Mouse (Mus musculus): ENCODE data around the gene Atp5j.

Atp5j gene

GRCm38 (mm10) chr16:84835441-84835822 is at the start of gene Atp5j:
TSS of gene Atp5j (minus strand) at chr16:84835625.
- DNase-seq (ENCODE audit: inconsistent ontology term) = peak; percentile 92

GRCm38 (mm10) chr16:84884572-84884971 is 49.1 kb upstream of the Atp5j start:
- no peak for DNase-seq (ENCODE audit: inconsistent ontology term)

DNA sequence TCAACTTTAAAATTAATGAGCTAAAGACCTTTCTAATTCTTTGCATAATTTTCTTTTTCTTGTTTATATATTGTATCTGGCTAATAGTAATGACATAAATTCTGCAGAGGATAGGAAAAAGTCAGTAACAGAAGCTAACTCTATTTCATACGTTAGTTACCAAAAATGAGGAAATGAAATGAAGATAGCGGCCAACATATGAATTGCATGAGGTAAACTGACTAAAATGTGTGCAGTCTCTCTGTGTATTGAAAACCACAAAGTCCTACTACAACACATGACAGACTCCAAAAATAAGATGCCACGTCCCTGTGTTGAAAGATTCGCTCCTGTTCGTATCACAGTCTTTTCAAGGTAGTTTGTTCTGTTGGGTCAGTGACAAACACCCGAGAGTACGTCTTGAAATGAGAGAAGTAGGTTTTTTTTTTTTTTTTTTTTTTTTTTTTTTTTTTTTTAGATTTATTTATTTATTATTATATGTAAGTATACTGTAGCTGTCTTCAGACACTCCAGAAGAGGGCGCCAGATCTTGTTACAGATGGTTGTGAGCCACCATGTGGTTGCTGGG is 46.4 kb upstream of the Atp5j start:
- DNase-seq (ENCODE audit: inconsistent ontology term) = no peak

GRCm38 (mm10) chr16:84881168-84881567 is 45.7 kb upstream of the Atp5j start:
- no peak for DNase-seq (ENCODE audit: inconsistent ontology term)

GRCm38 (mm10) chr16:84879146-84879545 is 43.7 kb upstream of the Atp5j start:
- peak; percentile 40 for DNase-seq (ENCODE audit: inconsistent ontology term)

DNA sequence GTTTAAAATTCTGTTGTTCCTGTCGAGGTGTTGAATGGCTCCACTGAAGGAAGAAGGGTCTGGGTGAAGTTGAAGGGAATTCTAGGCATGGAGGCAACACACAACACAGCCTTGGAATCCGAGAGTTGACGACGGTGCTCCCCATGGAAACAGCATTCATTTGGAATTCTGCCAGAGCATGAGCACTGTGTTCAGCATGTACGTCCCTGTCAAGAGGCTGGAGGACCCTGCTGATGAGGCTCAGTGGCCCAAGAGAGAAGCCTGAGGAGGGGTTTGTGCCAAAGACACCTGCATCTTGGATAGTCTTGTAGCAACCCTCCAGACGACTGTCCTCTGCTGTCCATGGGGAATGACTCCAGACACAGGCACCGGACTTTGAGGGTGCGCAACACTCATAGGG is 40.7 kb upstream of the Atp5j start:
- no peak for DNase-seq (ENCODE audit: inconsistent ontology term)

DNA sequence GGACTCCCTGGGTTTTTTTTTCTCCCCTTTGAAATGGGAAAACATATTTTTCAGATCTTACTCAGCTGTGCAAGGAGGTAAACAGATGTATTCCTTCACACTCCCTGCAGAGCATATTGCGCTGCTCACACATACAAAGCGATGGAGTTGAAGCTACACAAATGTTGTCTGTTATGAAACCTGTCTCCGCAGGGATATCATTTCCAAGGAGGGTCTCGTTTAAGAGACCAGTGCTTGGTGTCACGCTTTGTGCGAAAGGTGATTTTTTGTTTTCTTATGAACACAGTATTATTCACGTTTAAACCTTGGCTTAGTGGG is 40.3 kb upstream of the Atp5j start:
- no peak for DNase-seq (ENCODE audit: inconsistent ontology term)

GRCm38 (mm10) chr16:84875012-84875717 is 39.7 kb upstream of the Atp5j start:
- DNase-seq (ENCODE audit: inconsistent ontology term) = no peak

- no peak for DNase-seq (ENCODE audit: inconsistent ontology term)
These were observed 38.4 kb upstream of the Atp5j start for GRCm38 (mm10) chr16:84873805-84874204.

DNA sequence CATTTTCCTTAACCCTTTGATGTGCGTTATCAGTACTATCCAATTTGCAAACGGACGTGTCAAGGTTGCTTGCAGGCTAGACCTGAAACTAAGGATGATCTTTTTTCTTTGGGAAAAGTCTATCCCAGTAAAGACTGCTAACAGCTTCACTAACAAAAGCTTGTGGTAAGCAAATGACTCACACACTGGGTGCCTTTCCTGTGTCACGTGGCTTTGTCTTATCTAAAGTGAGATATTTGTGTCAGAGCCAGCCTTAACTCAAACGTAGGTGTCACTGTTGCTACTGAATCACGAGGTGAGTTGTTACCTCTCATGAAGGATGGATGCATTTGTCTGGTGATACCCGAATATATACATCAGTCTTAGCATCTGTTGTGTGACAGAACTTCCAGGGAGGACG is 29.2 kb upstream of the Atp5j start:
- no peak for DNase-seq (ENCODE audit: inconsistent ontology term)

DNA sequence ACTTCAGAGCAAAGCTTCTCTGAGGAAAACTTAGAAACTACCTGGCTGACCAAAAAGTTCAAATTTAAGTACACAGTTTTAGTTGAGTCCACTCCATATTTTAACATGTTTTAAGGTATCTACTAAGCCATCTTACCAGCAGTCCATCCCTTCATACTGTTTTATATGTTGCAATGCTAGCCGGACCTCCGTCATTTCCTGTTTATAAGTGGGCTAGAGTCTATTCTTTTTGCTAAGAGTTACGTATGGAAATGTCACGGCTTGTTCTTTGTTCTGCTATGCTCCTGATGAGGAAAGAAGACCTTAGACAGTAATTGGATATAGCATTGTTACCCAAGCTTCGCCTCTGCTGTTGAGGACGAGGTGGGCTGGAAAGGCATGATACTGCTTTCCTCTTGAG is 18.1 kb upstream of the Atp5j start:
- no peak for DNase-seq (ENCODE audit: inconsistent ontology term)

DNA sequence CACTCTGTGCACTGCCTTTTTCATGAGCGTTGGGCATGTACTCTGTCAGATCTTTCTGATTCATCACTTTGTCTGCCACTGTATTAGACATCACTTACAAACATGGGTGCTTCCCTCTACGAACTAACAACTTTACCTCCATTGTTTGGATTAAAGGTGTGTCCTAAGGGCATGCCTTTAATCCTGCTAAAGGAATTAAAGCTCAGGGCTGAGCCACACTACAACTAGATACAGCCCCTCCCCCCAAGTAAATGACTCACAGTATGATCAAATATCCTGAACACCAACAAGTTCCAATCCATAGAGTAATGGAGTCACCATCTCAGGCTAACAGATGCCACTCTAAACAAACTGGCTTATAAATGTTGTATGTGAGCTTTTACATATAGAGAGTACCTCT is 3.2 kb upstream of the Atp5j start:
- DNase-seq (ENCODE audit: inconsistent ontology term) = no peak

DNA sequence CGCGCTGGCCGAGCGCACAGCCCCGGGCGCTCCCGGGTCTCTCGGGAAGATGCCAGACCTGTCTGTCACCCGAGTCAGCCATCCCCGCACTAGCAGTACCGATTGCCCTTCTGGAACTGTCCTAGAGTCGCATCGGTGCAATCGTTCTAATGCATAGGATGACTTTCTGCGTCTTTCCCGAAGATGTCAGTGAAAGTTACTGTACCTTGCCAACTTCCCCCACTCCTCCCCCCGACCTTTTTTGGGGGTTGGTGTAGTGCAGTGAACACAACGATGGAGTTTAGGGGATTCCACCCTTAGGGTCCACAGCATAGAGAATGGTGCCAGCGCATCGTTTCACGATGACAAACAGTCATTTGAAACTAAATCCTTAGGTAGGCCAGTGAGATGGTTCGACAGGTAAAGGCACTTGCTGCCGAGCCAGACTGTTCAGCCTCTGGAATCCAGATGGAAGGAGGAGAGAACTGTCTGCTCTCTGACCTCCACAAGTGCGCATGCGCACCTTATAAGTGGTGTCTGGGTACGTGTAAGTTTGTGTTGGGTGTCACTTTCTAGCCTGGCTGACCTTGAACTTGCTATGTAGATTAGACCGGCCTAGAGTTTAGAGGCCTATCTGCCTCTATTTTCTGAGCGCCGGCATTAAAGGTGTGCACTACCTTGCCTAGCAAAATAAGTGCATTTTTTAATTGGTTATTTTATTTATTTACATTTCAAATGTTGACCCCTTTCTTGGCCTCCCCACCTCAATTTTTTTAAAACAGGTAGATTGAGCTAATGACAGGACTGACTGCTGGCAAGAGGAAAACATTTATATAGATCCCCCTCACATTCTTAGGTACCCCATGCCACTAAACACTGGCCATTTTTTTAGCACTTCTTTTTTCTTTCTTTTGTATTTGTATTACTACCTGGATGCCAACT is 658 bp upstream of the Atp5j start:
- DNase-seq (ENCODE audit: inconsistent ontology term) = peak; percentile 57

GRCm38 (mm10) chr16:84834745-84835440 is 532 bp downstream of the Atp5j start, which contains the start of gene Gabpa:
TSS of gene Gabpa (plus strand) at chr16:84834925.
- peak; percentile 97 for DNase-seq (ENCODE audit: inconsistent ontology term)

GRCm38 (mm10) chr16:84834344-84834743 is 1.1 kb downstream of the Atp5j start:
- no peak for DNase-seq (ENCODE audit: inconsistent ontology term)

DNA sequence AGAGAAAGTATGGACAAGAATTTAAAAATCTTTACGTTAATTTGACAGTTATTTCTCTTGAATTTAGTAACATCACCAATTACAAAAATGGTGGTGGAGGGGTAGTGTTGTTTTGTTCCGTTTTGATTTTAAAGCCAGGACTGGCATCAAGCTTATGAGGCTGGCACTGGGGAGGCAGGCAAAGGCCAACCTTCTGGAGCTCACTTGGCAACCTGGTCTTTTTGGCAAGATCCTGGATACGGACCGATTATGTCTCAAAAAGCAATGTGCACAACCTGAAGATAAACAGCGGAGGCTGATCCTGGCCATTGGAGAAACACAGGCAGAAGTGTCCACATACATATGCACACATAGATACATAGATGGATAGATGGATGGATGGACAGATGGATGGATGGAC is 2.7 kb downstream of the Atp5j start:
- DNase-seq (ENCODE audit: inconsistent ontology term) = no peak

DNA sequence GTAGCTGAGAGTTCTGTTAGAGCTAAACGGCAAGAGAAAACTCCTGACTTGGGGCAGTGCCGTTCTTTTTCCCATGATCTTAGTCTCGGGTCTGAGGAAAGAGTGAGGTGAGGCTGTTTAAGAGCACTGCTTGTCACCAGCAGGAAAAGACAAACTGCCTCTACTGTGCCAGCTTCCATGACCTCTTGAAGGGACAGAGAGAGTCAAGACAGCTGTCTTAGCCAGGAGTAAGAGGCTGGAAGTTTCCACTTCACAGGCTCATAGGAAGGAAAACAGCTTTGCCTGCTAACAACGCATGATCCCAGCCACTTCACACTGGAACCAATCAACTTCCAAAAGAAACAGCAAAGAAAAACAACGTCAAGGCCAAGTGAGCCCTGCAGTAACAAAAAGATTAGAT is 3.7 kb downstream of the Atp5j start:
- DNase-seq (ENCODE audit: inconsistent ontology term) = no peak

- no peak for DNase-seq (ENCODE audit: inconsistent ontology term)
These were observed 10.4 kb downstream of the Atp5j start for GRCm38 (mm10) chr16:84825009-84825408.

- peak; percentile 36 for DNase-seq (ENCODE audit: inconsistent ontology term)
These were observed 18.0 kb downstream of the Atp5j start for GRCm38 (mm10) chr16:84817423-84817822.

- DNase-seq (ENCODE audit: inconsistent ontology term) = no peak
These were observed 20.9 kb downstream of the Atp5j start for GRCm38 (mm10) chr16:84814511-84814910.

GRCm38 (mm10) chr16:84813852-84814251 is 21.6 kb downstream of the Atp5j start:
- DNase-seq (ENCODE audit: inconsistent ontology term) = no peak

DNA sequence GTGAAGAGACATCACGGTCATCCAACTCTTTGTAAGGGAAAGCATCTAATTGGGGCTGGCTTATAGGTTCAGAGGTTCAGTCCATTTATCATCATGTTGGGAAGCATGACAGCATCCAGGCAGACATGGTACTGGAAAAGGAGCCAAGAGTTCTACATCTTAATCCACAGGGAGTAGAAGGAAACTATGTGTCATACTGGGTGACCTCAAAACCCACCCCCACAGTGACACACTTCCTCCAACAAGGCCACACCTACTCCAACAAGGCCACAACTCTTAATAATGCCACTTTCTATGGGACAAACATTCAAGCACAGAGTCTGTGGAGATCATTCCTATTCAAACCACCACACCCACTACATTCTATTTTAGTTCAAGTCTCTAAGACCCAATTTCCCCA is 25.2 kb downstream of the Atp5j start:
- DNase-seq (ENCODE audit: inconsistent ontology term) = no peak
